Mouse (Mus musculus): ENCODE data around the gene Tenm4.

GRCm38 (mm10) chr7:96408161-96408889, 237.3 kb downstream of the Tenm4 start:
- no peak for TF ChIP-seq CTCF (IDR thresholded peaks at IDR 0.05; ENCODE audit: low read depth, low read length)
- TF ChIP-seq POLR2AphosphoS5 (IDR thresholded peaks at IDR 0.05; ENCODE audit: insufficient replicate concordance, low read depth, low read length) = no peak

Data from G1E (cell line).